In the genomic region with DNA sequence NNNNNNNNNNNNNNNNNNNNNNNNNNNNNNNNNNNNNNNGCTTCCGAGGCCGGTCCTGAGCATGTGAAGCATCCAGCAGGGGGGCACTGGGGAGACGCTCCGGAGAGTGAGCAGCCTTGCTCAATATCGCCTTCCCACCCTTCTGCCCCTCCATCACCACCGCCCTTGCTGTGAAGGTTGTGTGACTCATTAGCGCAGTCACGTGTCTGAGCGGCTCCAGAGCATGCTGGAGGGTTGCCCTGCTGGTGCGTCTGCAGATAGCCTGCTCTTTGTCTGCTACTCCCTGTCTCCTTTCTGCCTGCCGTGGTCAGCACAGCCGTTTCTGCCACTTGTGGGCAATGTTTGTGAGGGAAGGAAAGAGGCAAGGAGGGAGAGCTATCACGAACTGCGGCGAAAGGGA, we compare ENCODE assay signal across 8 mouse cellular contexts. TPM values are rescaled to one million over a fixed set of nuclear protein-coding genes. Genes with fewer than 3 reads are reported as not detected.
A peak's percentile ranks its signal among the peaks of the same experiment; 100 is the strongest.
DNase-seq lines count a peak whose midpoint lies in the region; ATAC-seq and TF ChIP-seq lines count a peak whose summit lies in the region.

No protein-coding gene starts in this region.

- peak overlapping the region; percentile 89 for H3K27ac ChIP-seq in embryonic facial prominence, embryonic 10.5 days (replicated peaks)
- H3K27ac ChIP-seq in heart, adult 2 months = peak overlapping the region; percentile 54
- no peak overlapping the region for H3K27ac ChIP-seq in kidney, adult 2 months (ENCODE audit: insufficient read depth, low read depth, low read length)
- H3K27ac ChIP-seq in limb, embryonic 11.5 days (replicated peaks; ENCODE audit: low read depth, low read length) = no peak overlapping the region
- H3K27ac ChIP-seq in midbrain, embryonic 13.5 days = peak overlapping the region; percentile 63
- peak overlapping the region; percentile 25; the same call in 1 of the 2 replicates for H3K27ac ChIP-seq in small intestine, adult 2 months (ENCODE audit: insufficient read depth, low read depth, low read length)

- H3K9me3 ChIP-seq in embryonic facial prominence, embryonic 10.5 days = no peaks in the 10 kb centered on the region
- H3K9me3 ChIP-seq in limb, embryonic 11.5 days (ENCODE audit: control insufficient read depth, low read length) = no peaks in the 10 kb centered on the region
- H3K9me3 ChIP-seq in midbrain, embryonic 13.5 days = no peaks in the 10 kb centered on the region

- peak; percentile 93 for ATAC-seq in limb, embryonic 11.5 days (ENCODE audit: insufficient number of reproducible peaks, low FRiP score, low TSS enrichment, low read depth)
- peak; percentile 97 for ATAC-seq in midbrain, embryonic 13.5 days
- no peak for ATAC-seq in erythroblast, adult 5-6 weeks (replicated peaks; ENCODE audit: low FRiP score, poor library complexity, severe bottlenecking)

- DNase-seq in adrenal gland, postnatal 14 days = peak; percentile 96
- peak; percentile 94 for DNase-seq in embryonic facial prominence, embryonic 10.5 days (ENCODE audit: low spot score)
- DNase-seq in heart, adult 2 months = peak; percentile 87 to 92
- DNase-seq in kidney, adult 2 months = peak; percentile 79
- DNase-seq in limb, embryonic 11.5 days (ENCODE audit: low spot score) = peak; percentile 98

- H3K79me2 ChIP-seq in heart, adult 2 months (replicated peaks; ENCODE audit: control insufficient read depth, insufficient read depth, low read length) = no peaks in the 10 kb centered on the region

- intact Hi-C loops in heart, adult 2 months (cut with DNase I) = no loop called here

- peaks cover 10% of the 10 kb centered on the region for H3K4me1 ChIP-seq in embryonic facial prominence, embryonic 10.5 days
- H3K4me1 ChIP-seq in heart, adult 2 months (ENCODE audit: control insufficient read depth, insufficient read depth, low read length) = peaks cover 4% of the 10 kb centered on the region; the same call in 1 of the 2 replicates
- peaks cover 4% of the 10 kb centered on the region; the same call in 1 of the 2 replicates for H3K4me1 ChIP-seq in kidney, adult 2 months (ENCODE audit: control insufficient read depth, insufficient read depth, low read length)
- H3K4me1 ChIP-seq in limb, embryonic 11.5 days (ENCODE audit: control insufficient read depth, insufficient read depth, low read length) = 0 out of 2 replicates have a peak, but pooled peaks cover 2% of the 10 kb centered on the region
- H3K4me1 ChIP-seq in midbrain, embryonic 13.5 days (replicated peaks) = peaks cover 8% of the 10 kb centered on the region
- peaks cover 7% of the 10 kb centered on the region for H3K4me1 ChIP-seq in small intestine, adult 2 months (ENCODE audit: control insufficient read depth, insufficient read depth, insufficient read length, low read length)

- peak; percentile 35; the same call in 1 of the 2 replicates for TF ChIP-seq EP300 in heart, adult 2 months (IDR thresholded peaks at IDR 0.05; ENCODE audit: insufficient read depth, low read depth, low read length)

- peak overlapping the region; percentile 46 for H3K4me2 ChIP-seq in limb, embryonic 11.5 days (ENCODE audit: low read depth, severe bottlenecking)
- H3K4me2 ChIP-seq in midbrain, embryonic 13.5 days (replicated peaks) = peak overlapping the region; percentile 57

- H3K27me3 ChIP-seq in embryonic facial prominence, embryonic 10.5 days (replicated peaks; ENCODE audit: low read depth, poor library complexity, severe bottlenecking) = peaks cover 24% of the 10 kb centered on the region
- no peaks in the 10 kb centered on the region for H3K27me3 ChIP-seq in heart, adult 2 months (ENCODE audit: control insufficient read depth, insufficient read depth, low read length)
- no peaks in the 10 kb centered on the region for H3K27me3 ChIP-seq in kidney, adult 2 months (replicated peaks; ENCODE audit: control insufficient read depth, insufficient read depth, low read length)
- H3K27me3 ChIP-seq in limb, embryonic 11.5 days (ENCODE audit: control insufficient read depth, insufficient read depth, low read length) = no peaks in the 10 kb centered on the region
- H3K27me3 ChIP-seq in midbrain, embryonic 13.5 days = peaks cover 9% of the 10 kb centered on the region; the same call in 1 of the 2 replicates
- 0 out of 2 replicates have a peak, but pooled peaks cover 3% of the 10 kb centered on the region for H3K27me3 ChIP-seq in small intestine, adult 2 months (ENCODE audit: control insufficient read depth, insufficient read depth, low read length)

- H3K4me3 ChIP-seq in embryonic facial prominence, embryonic 10.5 days = peak overlapping the region; percentile 54
- H3K4me3 ChIP-seq in heart, adult 2 months = peak overlapping the region; percentile 36; the same call in 1 of the 2 replicates
- H3K4me3 ChIP-seq in kidney, adult 2 months (ENCODE audit: insufficient read depth, low read depth, low read length) = peak overlapping the region; percentile 32; the same call in 1 of the 2 replicates
- peak overlapping the region; percentile 19; the same call in 1 of the 2 replicates for H3K4me3 ChIP-seq in limb, embryonic 11.5 days (ENCODE audit: low read depth, low read length)
- H3K4me3 ChIP-seq in midbrain, embryonic 13.5 days (replicated peaks) = peak overlapping the region; percentile 30
- peak overlapping the region; percentile 7 for H3K4me3 ChIP-seq in small intestine, adult 2 months (ENCODE audit: low read depth, low read length)

- TF ChIP-seq POLR2A in heart, adult 2 months (IDR thresholded peaks at IDR 0.05; ENCODE audit: insufficient read depth, low read depth, low read length) = peak; percentile 62; the same call in 1 of the 2 replicates
- TF ChIP-seq POLR2A in kidney, adult 2 months (IDR thresholded peaks at IDR 0.05; ENCODE audit: low read depth, low read length) = no peak
- TF ChIP-seq POLR2A in small intestine, adult 2 months (IDR thresholded peaks at IDR 0.05; ENCODE audit: low read depth, low read length) = no peak

- WGBS in embryonic facial prominence, embryonic 10.5 days = 1% methylated on average over 13 of the region's 15 CpGs
- WGBS in heart, adult 2 months = under 1% methylated on average over 13 of the region's 15 CpGs
- WGBS in kidney, adult 2 months = under 1% methylated on average over 13 of the region's 15 CpGs
- WGBS in limb, embryonic 11.5 days = 2% methylated on average over 13 of the region's 15 CpGs
- 0% methylated on average over 13 of the region's 15 CpGs for WGBS in midbrain, embryonic 13.5 days
- under 1% methylated on average over 13 of the region's 15 CpGs for WGBS in small intestine, adult 2 months

- peak; percentile 71 for TF ChIP-seq CTCF in heart, adult 2 months (IDR thresholded peaks at IDR 0.05)
- TF ChIP-seq CTCF in kidney, adult 2 months (conservative IDR thresholded peaks at IDR 0.05; ENCODE audit: insufficient read depth, insufficient read length, low read depth, low read length) = peak; percentile 52
- peak; percentile 68 for TF ChIP-seq CTCF in small intestine, adult 2 months (IDR thresholded peaks at IDR 0.05; ENCODE audit: extremely low read depth, insufficient read length, insufficient replicate concordance, low read depth, low read length)

- H3K9ac ChIP-seq in heart, adult 2 months (ENCODE audit: low read depth, low read length) = peak overlapping the region; percentile 18
- H3K9ac ChIP-seq in limb, embryonic 11.5 days (ENCODE audit: low read length) = peak overlapping the region; percentile 65
- H3K9ac ChIP-seq in midbrain, embryonic 13.5 days (replicated peaks) = peak overlapping the region; percentile 61; the same call in 1 of the 2 replicates

- no peaks in the 10 kb centered on the region for H3K36me3 ChIP-seq in embryonic facial prominence, embryonic 10.5 days (replicated peaks)
- no peaks in the 10 kb centered on the region for H3K36me3 ChIP-seq in heart, adult 2 months (ENCODE audit: control insufficient read depth, insufficient read depth, low read length)
- H3K36me3 ChIP-seq in kidney, adult 2 months (ENCODE audit: control insufficient read depth, insufficient read depth, low read length) = no peaks in the 10 kb centered on the region
- no peaks in the 10 kb centered on the region for H3K36me3 ChIP-seq in limb, embryonic 11.5 days (ENCODE audit: control insufficient read depth, insufficient read depth, low read length)
- H3K36me3 ChIP-seq in midbrain, embryonic 13.5 days = no peaks in the 10 kb centered on the region
- no peaks in the 10 kb centered on the region for H3K36me3 ChIP-seq in small intestine, adult 2 months (ENCODE audit: control insufficient read depth, insufficient read depth, low read length)

RNA-seq across cellular contexts. Expression of a gene that starts 28.4 kb away (rescaled TPM):
- total RNA-seq in adrenal gland, postnatal 14 days (2021) = 1.2 and 2.3 TPM in 2 replicates
- polyA plus RNA-seq in embryonic facial prominence, embryonic 10.5 days (2016; fragmentation: Nextera tagmentation; extraction: Ambion mirVana) = 0.15 and 0.37 TPM in 2 replicates
- 1 to 10 TPM; 1.1 to 1.7 TPM for total RNA-seq in heart, adult 2 months (2021)
- 1.2 and 1.5 TPM in 2 replicates for polyA plus RNA-seq in heart, adult 2 months (2012; rRNA removed)
- polyA plus RNA-seq in kidney, adult 2 months (2012; rRNA removed) = 0.42 and 0.66 TPM in 2 replicates
- polyA plus RNA-seq in limb, embryonic 11.5 days (2014; fragmentation: Nextera tagmentation; extraction: Ambion mirVana) = 0.67 and 0.92 TPM in 2 replicates
- polyA plus RNA-seq in midbrain, embryonic 13.5 days (2015; fragmentation: Nextera tagmentation; extraction: Ambion mirVana) = 0.30 and 0.39 TPM in 2 replicates
- 0.46 and 0.49 TPM in 2 replicates for polyA plus RNA-seq in small intestine, adult 2 months (2012; rRNA removed)
- total RNA-seq in erythroblast, adult 5-6 weeks (2015; ENCODE audit: low replicate concordance) = 2.7 TPM in 1 of 2 replicates, not detected in the other
- total RNA-seq in erythroblast, adult 5-6 weeks (2017; ENCODE audit: low replicate concordance) = 0.85 TPM in 1 of 2 replicates, not detected in the other

Comparison
In these comparisons a context has a peak if more than half of its experiments do, and no peak if none do; other contexts are left out.
1. H3K27ac ChIP-seq: peak in embryonic facial prominence, embryonic 10.5 days (single experiment), heart, adult 2 months (single experiment), midbrain, embryonic 13.5 days (single experiment) and small intestine, adult 2 months (single experiment); none in kidney, adult 2 months (single experiment) and limb, embryonic 11.5 days (single experiment).
2. Peak in every context shown above with its lines, with median percentiles within 50 percentile points of each other: DNase-seq, H3K4me3 ChIP-seq, H3K9ac ChIP-seq and CTCF ChIP-seq.